Mouse (Mus musculus): ENCODE measurements around the gene Myh3. TPM values are rescaled to one million over a fixed set of nuclear protein-coding genes. Genes with fewer than 3 reads are reported as not detected.

The Myh3 gene
- not detected for polyA plus RNA-seq (2014; fragmentation: Illumina TruSeq; extraction: RNeasy Lipid Tissue Mini Kit (QIAGEN cat#74804))

GRCm38 (mm10) chr11:67078000-67078399 is at the start of gene Myh3:
Gene Myh3, plus strand, starts transcription at chr11:67078300.

GRCm38 (mm10) chr11:67052321-67052952 is 25.7 kb upstream of the Myh3 start, which contains the start of the genes Adprm and Sco1:
Gene Adprm, minus strand, starts transcription at chr11:67052594.
Gene Sco1, plus strand, starts transcription at chr11:67052670.

Other genes starting within 250 kb of the Myh3 start
- not detected for gene Pirt, start 166.3 kb upstream of the Myh3 start, polyA plus RNA-seq (2014; fragmentation: Illumina TruSeq; extraction: RNeasy Lipid Tissue Mini Kit (QIAGEN cat#74804))
- gene Tmem238l, start 121.7 kb upstream of the Myh3 start, polyA plus RNA-seq (2014; fragmentation: Illumina TruSeq; extraction: RNeasy Lipid Tissue Mini Kit (QIAGEN cat#74804)): not detected
- 13.4 TPM for gene Tmem220, start 53.1 kb upstream of the Myh3 start, polyA plus RNA-seq (2014; fragmentation: Illumina TruSeq; extraction: RNeasy Lipid Tissue Mini Kit (QIAGEN cat#74804))
- gene Adprm, start 25.7 kb upstream of the Myh3 start, polyA plus RNA-seq (2014; fragmentation: Illumina TruSeq; extraction: RNeasy Lipid Tissue Mini Kit (QIAGEN cat#74804)): 38.3 TPM
- gene Sco1, start 25.6 kb upstream of the Myh3 start, polyA plus RNA-seq (2014; fragmentation: Illumina TruSeq; extraction: RNeasy Lipid Tissue Mini Kit (QIAGEN cat#74804)): 36.9 TPM
- not detected for gene Myh2, start 92.7 kb downstream of the Myh3 start, polyA plus RNA-seq (2014; fragmentation: Illumina TruSeq; extraction: RNeasy Lipid Tissue Mini Kit (QIAGEN cat#74804))
- 0.06 TPM for gene Myh1, start 121.8 kb downstream of the Myh3 start, polyA plus RNA-seq (2014; fragmentation: Illumina TruSeq; extraction: RNeasy Lipid Tissue Mini Kit (QIAGEN cat#74804))
- gene Myh4, start 159.7 kb downstream of the Myh3 start, polyA plus RNA-seq (2014; fragmentation: Illumina TruSeq; extraction: RNeasy Lipid Tissue Mini Kit (QIAGEN cat#74804)): not detected
- not detected for gene Myh8, start 198.8 kb downstream of the Myh3 start, polyA plus RNA-seq (2014; fragmentation: Illumina TruSeq; extraction: RNeasy Lipid Tissue Mini Kit (QIAGEN cat#74804))
- not detected for gene Myh13, start 243.4 kb downstream of the Myh3 start, polyA plus RNA-seq (2014; fragmentation: Illumina TruSeq; extraction: RNeasy Lipid Tissue Mini Kit (QIAGEN cat#74804))

All from ovary, adult 10 weeks (tissue).